Mouse (Mus musculus) left cerebral cortex, adult 8-10 months (tissue): Measurements from ENCODE around the gene Gm13279. TPM values are rescaled to one million over a fixed set of nuclear protein-coding genes. Genes with fewer than 3 reads are reported as not detected.
A peak's percentile ranks its signal among the peaks of the same experiment; 100 is the strongest.
"Not testable (repeated sequence)": the region's sequence is repeated elsewhere in the genome, so short reads cannot be mapped to it uniquely, and the experiment has no call there.

ENCODE experiments used
- DNase-seq, 2 experiments: peaks; one replicate each; pipeline ENCODE4 v3.0.0; 2022; ENCODE audit warnings: low spot score in 2 of 2
- total RNA-seq, 4 experiments: library from RNA; stranded (reverse); gene quantifications; 2 replicates each; pipeline ENCODE4 v1.2.4; 2022

The Gm13279 gene
- not detected for total RNA-seq

GRCm38 (mm10) chr4:88797097-88797496, at the start of gene Gm13279:
Gene Gm13279, plus strand, starts transcription at chr4:88797397.
- not testable (repeated sequence) for DNase-seq

- DNase-seq, result no peak
Measured at GRCm38 (mm10) chr4:88749926-88750325, 47.3 kb upstream of the Gm13279 start.

- peak; percentile 76 to 80 for DNase-seq
Measured at GRCm38 (mm10) chr4:88754818-88755340, 42.3 kb upstream of the Gm13279 start, which contains the start of gene Gm13271. Gene Gm13271, plus strand, starts transcription at chr4:88754868.

- DNase-seq, result not testable (repeated sequence)
Measured at GRCm38 (mm10) chr4:88756581-88757513, 40.4 kb upstream of the Gm13279 start.

GRCm38 (mm10) chr4:88757628-88758031, 39.6 kb upstream of the Gm13279 start:
- peak; percentile 93 to 98 for DNase-seq

DNA sequence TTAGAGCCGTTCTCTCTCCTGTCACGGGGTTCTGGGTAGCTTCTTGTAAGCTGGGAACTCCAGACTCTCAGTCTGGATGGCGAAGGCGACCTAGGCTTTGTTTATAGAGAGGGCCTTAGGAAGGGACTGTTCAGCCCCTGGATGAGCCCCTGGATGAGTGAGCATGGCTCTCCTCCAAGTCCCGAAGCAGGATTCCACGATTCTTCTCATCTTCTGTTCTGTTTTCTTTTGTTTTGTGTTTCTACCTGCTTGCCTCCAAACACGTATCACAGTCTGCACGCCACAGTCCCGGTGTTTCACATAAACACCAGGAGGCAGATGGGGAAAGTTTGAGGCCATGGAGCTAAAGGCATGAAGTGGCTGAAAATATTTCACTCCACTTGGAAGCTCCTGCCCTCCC, 38.4 kb upstream of the Gm13279 start:
- DNase-seq, result peak; percentile 13 to 26

- peak; percentile 18 to 55 for DNase-seq
Measured at GRCm38 (mm10) chr4:88759610-88760268, 37.5 kb upstream of the Gm13279 start, which contains the start of gene Gm13283. Gene Gm13283, plus strand, starts transcription at chr4:88760119.

DNA sequence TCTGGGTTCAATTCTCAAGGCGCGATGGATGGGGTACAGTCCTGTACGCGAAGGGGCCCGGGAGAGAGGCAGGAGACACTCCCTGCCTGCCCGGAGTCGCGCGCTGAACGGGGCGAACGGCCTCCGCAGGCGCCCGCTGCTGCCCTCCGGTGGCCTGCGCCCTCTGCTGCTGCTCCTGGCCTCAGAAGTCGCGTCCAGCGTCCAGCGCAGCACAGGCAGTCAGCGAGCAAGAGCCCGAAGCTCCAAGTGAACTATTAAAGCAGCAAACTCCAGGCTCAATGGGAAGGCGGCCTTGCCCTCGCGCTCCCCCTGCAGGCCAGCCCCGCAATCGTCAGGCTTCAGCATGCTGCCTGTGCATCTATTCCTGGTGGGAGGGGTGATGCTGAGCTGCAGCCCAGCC, 36.8 kb upstream of the Gm13279 start:
- peak; percentile 22 to 34 for DNase-seq

DNA sequence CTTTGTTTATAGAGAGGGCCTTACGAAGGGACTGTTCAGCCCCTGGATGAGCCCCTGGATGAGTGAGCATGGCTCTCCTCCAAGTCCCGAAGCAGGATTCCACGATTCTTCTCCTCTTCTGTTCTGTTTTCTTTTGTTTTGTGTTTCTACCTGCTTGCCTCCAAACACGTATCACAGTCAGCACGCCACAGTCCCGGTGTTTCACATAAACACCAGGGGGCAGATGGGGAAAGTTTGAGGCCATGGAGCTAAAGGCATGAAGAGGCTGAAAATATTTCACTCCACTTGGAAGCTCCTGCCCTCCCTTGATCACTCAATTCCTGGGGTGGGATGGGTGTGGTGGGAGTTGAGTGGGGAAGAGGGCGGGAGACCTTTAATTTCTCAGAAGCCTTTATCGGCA, 35.4 kb upstream of the Gm13279 start:
- peak; percentile 70 to 80 for DNase-seq

DNA sequence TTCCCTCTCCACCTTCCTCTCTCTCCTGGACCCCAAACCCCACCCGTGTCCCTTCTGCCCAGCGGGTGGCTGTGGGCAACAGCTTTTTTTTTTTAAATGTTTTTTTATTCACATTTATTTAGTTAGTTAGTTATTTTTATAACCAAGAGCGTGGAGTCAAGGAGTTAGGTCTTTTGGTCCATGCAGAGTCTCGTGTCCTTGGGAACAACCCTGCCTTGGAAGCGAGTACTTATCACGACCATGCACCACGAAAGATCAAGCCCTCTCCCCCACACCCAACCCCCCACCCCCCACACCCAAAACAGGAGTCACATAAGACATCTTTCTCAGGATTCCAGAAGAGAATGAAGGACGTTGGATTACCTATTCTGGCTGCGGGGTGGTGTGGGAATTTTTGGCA, 34.9 kb upstream of the Gm13279 start:
- DNase-seq, result peak in 1 of 2 experiments; percentile 25

- not testable (repeated sequence) for DNase-seq
Measured at GRCm38 (mm10) chr4:88763384-88764018, 33.7 kb upstream of the Gm13279 start.

DNA sequence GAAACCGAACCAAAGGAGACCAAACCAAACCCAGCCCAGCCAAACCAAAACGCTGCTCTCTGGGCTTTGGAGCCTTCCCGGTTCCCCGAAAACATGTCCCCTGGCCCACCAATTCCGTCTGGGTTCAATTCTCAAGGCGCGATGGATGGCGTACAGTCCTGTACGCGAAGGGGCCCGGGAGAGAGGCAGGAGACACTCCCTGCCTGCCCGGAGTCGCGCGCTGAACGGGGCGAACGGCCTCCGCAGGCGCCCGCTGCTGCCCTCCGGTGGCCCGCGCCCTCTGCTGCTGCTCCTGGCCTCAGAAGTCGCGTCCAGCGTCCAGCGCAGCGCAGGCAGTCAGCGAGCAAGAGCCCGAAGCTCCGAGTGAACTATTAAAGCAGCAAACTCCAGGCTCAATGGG, 23.7 kb upstream of the Gm13279 start, which contains the start of gene Gm13290:
Gene Gm13290, plus strand, starts transcription at position 301 of the 400 bp plus-strand sequence.
- DNase-seq, result not testable (repeated sequence)

DNA sequence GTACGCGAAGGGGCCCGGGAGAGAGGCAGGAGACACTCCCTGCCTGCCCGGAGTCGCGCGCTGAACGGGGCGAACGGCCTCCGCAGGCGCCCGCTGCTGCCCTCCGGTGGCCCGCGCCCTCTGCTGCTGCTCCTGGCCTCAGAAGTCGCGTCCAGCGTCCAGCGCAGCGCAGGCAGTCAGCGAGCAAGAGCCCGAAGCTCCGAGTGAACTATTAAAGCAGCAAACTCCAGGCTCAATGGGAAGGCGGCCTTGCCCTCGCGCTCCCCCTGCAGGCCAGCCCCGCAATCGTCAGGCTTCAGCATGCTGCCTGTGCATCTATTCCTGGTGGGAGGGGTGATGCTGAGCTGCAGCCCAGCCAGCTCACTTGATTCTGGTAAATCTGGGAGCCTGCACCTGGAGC, 20.6 kb upstream of the Gm13279 start, which contains the start of gene Gm13289:
Gene Gm13289, plus strand, starts transcription at position 301 of the 400 bp plus-strand sequence.
- DNase-seq, result not testable (repeated sequence)

GRCm38 (mm10) chr4:88779550-88779949, 17.6 kb upstream of the Gm13279 start, which contains the start of gene Gm13272:
Gene Gm13272, plus strand, starts transcription at chr4:88779850.
- DNase-seq, result not testable (repeated sequence)

DNA sequence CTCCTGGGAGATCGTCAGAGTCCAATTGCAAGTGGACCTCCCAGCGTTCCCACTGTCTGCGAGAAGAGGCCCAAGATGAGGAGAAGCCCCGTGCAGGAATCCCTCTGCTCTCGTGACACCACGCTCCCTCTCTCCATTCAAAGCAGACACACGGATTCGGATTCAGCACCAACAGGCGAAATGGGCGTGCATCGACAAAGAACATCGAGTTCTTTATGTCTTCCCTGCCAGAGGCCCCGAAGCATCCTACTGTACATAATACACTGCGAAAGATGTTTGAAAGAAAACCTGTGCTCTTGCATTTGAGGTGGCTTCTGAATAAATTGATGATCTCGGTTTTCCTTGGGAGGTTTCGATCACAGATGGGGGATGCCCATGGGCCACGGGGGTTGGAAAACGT, 16.9 kb upstream of the Gm13279 start:
- DNase-seq, result not testable (repeated sequence)

DNA sequence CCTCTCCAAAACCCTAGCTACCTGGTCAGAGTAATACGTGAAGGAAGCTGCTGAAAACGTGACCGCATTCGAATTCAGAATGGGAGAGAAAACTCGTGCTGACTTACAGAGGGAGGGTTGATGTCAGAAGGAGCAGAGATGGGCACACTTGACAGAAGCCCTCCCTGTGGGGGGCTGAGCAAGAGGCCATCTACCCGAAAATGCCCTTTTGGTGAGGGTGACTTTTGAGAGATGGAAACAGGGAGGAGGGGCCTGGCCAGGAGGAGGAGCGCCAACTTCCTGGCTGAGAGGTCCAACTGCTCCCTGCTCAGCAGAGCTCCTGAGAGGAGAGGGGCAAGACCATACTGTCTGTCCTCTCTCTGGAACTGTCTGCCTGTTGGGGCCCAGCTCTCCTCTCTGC, 15.4 kb upstream of the Gm13279 start, which contains the start of gene Ifnz:
Gene Ifnz, plus strand, starts transcription at position 301 of the 400 bp plus-strand sequence.
- DNase-seq, result not testable (repeated sequence)

DNA sequence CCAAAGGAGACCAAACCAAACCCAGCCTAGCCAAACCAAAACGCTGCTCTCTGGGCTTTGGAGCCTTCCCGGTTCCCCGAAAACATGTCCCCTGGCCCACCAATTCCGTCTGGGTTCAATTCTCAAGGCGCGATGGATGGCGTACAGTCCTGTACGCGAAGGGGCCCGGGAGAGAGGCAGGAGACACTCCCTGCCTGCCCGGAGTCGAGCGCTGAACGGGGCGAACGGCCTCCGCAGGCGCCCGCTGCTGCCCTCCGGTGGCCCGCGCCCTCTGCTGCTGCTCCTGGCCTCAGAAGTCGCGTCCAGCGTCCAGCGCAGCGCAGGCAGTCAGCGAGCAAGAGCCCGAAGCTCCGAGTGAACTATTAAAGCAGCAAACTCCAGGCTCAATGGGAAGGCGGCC, 14.9 kb upstream of the Gm13279 start:
- not testable (repeated sequence) for DNase-seq

DNA sequence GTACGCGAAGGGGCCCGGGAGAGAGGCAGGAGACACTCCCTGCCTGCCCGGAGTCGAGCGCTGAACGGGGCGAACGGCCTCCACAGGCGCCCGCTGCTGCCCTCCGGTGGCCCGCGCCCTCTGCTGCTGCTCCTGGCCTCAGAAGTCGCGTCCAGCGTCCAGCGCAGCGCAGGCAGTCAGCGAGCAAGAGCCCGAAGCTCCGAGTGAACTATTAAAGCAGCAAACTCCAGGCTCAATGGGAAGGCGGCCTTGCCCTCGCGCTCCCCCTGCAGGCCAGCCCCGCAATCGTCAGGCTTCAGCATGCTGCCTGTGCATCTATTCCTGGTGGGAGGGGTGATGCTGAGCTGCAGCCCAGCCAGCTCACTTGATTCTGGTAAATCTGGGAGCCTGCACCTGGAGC, 11.8 kb upstream of the Gm13279 start, which contains the start of gene Gm13276:
Gene Gm13276, plus strand, starts transcription at position 301 of the 400 bp plus-strand sequence.
- DNase-seq, result not testable (repeated sequence)

DNA sequence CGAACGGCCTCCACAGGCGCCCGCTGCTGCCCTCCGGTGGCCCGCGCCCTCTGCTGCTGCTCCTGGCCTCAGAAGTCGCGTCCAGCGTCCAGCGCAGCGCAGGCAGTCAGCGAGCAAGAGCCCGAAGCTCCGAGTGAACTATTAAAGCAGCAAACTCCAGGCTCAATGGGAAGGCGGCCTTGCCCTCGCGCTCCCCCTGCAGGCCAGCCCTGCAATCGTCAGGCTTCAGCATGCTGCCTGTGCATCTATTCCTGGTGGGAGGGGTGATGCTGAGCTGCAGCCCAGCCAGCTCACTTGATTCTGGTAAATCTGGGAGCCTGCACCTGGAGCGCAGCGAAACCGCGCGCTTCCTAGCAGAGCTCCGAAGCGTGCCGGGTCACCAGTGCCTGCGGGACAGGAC, 8.8 kb upstream of the Gm13279 start, which contains the start of gene Gm13277:
Gene Gm13277, plus strand, starts transcription at position 231 of the 400 bp plus-strand sequence.
- peak; percentile 34 to 37 for DNase-seq

- DNase-seq, result not testable (repeated sequence)
Measured at GRCm38 (mm10) chr4:88791250-88791649, 5.9 kb upstream of the Gm13279 start, which contains the start of gene Gm13278. Gene Gm13278, plus strand, starts transcription at chr4:88791550.
